Mouse (Mus musculus) limb, embryonic 14.5 days (tissue): ENCODE data around the gene Prtg. TPM values are rescaled to one million over a fixed set of nuclear protein-coding genes. Genes with fewer than 3 reads are reported as not detected.

Experiments used
- ATAC-seq: fragments of 200-750 bp; cut with Nextera tagmentation; 2 replicates; pipeline ENCODE4 v1.8.0; 2017; ENCODE audit warnings: low read depth, moderate number of reproducible peaks, moderate TSS enrichment; ENCODE audit not compliant: low FRiP score
- DNase-seq: peaks from one replicate; pipeline ENCODE4 v3.0.0-alpha.2; 2015; ENCODE audit warnings: low spot score
- H3K27ac ChIP-seq: fragments of 300-500 bp; sonication (generic); replicated peaks from 2 replicates; pipeline ENCODE4 v1.5.1; 2014; ENCODE audit warnings: low read depth, mild to moderate bottlenecking, low read length, moderate library complexity, mixed read lengths
- H3K27me3 ChIP-seq: fragments of 300-500 bp; sonication (generic); 2 replicates; pipeline ENCODE4 v1.6.1; 2014; ENCODE audit warnings: low read length, mixed read lengths; ENCODE audit not compliant: control insufficient read depth, insufficient read depth
- H3K36me3 ChIP-seq: fragments of 300-500 bp; sonication (generic); 2 replicates; pipeline ENCODE4 v1.6.1; 2014; ENCODE audit warnings: mild to moderate bottlenecking, low read length, moderate library complexity, mixed read lengths; ENCODE audit not compliant: control insufficient read depth, insufficient read depth
- H3K4me1 ChIP-seq: fragments of 300-500 bp; sonication (generic); 2 replicates; pipeline ENCODE4 v1.6.1; 2014; ENCODE audit warnings: antibody characterized with exemption, low read length, mixed read lengths; ENCODE audit not compliant: control insufficient read depth, insufficient read depth
- H3K4me2 ChIP-seq: fragments of 300-500 bp; sonication (generic); replicated peaks from 2 replicates; pipeline ENCODE4 v1.6.1; 2014; ENCODE audit warnings: low read depth, mild to moderate bottlenecking, low read length, moderate library complexity; ENCODE audit not compliant: severe bottlenecking
- H3K4me3 ChIP-seq: fragments of 300-500 bp; sonication (generic); replicated peaks from 2 replicates; pipeline ENCODE4 v1.5.1; 2014; ENCODE audit warnings: low read length
- H3K9ac ChIP-seq: fragments of 300-500 bp; sonication (generic); 2 replicates; pipeline ENCODE4 v1.6.1; 2014; ENCODE audit warnings: mild to moderate bottlenecking, low read depth, low read length, moderate library complexity; ENCODE audit not compliant: severe bottlenecking
- H3K9me3 ChIP-seq: fragments of 300-500 bp; sonication (generic); 2 replicates; pipeline ENCODE4 v1.6.1; 2016; ENCODE audit warnings: low read length; ENCODE audit not compliant: control insufficient read depth
- POLR2A ChIP-seq: fragments of 200-500 bp; IDR thresholded peaks from 2 replicates; pipeline ENCODE4 v1.8.0; 2012; ENCODE audit warnings: inconsistent platforms, mild to moderate bottlenecking, moderate library complexity, borderline replicate concordance; ENCODE audit not compliant: insufficient read depth, insufficient read length; ENCODE audit errors: extremely low read depth
- WGBS: fragments of 180-500 bp; shearing (Covaris S2); extraction: QIAGEN DNeasy Blood & Tissue Kit; methylation state at CpG from one replicate; pipeline ENCODE4 v1.1.7; 2014; 5-methylcytosine and 5-hydroxymethylcytosine counted together
- polyA plus RNA-seq, 2 experiments: library from polyadenylated mRNA; depleted of rRNA in 1 of 2; stranded (reverse) in 1 of 2; unstranded in 1 of 2; fragments of >200 nt; fragmentation: Nextera tagmentation in 1 of 2; extraction: Ambion mirVana in 1 of 2; gene quantifications; 2 replicates each; pipeline versions ENCODE4 v1.2.1 to v1.2.3; 2012 to 2014

The Prtg gene
- polyA plus RNA-seq, 2 experiments = 0.57 to 0.87 TPM

- H3K27me3 ChIP-seq = no peaks in the 10 kb centered on the region
- H3K36me3 ChIP-seq = no peaks in the 10 kb centered on the region
- no peak for TF ChIP-seq POLR2A
- no peak for DNase-seq
- no peaks in the 10 kb centered on the region for H3K9me3 ChIP-seq
- H3K4me1 ChIP-seq = no peaks in the 10 kb centered on the region
- H3K4me3 ChIP-seq = no peak overlapping the region
- WGBS = 84% methylated on average over 11 of the region's 11 CpGs
- no peak overlapping the region for H3K4me2 ChIP-seq
- H3K9ac ChIP-seq = no peak overlapping the region
- ATAC-seq = no peak
- no peak overlapping the region for H3K27ac ChIP-seq
These were observed 55.5 kb downstream of the Prtg start for GRCm38 (mm10) chr9:72862186-72862585.

GRCm38 (mm10) chr9:72862955-72863354, 56.3 kb downstream of the Prtg start:
- Histone ChIP-seq H3K4me3 (no peak overlapping the region), H3K4me1 (no peaks in the 10 kb centered on the region), H3K27ac (no peak overlapping the region), H3K9me3 (no peaks in the 10 kb centered on the region), H3K36me3 (no peaks in the 10 kb centered on the region), H3K27me3 (no peaks in the 10 kb centered on the region), H3K4me2 (no peak overlapping the region), H3K9ac (no peak overlapping the region)
- ATAC-seq (no peak), DNase-seq (no peak)
- WGBS = 92% methylated on average over 4 of the region's 4 CpGs
- no peak for TF ChIP-seq POLR2A

DNA sequence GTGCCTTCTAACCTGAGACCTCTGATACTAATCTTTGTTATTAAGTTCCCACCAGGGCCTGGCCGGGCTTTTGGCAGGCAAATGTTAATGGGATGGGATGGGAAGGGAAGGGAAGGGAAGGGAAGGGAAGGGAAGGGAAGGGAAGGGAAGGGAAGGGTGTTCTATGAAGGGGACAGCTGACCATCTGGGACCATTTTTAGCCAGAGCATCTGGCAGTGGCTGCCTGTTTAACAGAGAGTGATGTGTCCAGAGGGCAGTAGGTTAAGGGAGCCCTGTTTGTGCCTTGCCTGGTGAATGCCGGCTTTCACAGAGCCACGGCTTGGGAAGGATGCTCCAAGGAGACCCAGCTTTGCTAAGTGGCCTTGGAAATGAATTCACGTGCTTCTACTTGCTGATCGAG, 57.1 kb downstream of the Prtg start:
- Histone ChIP-seq H3K9me3 (no peaks in the 10 kb centered on the region), H3K36me3 (no peaks in the 10 kb centered on the region), H3K4me2 (no peak overlapping the region), H3K27ac (no peak overlapping the region), H3K9ac (no peak overlapping the region), H3K4me3 (no peak overlapping the region), H3K4me1 (no peaks in the 10 kb centered on the region), H3K27me3 (no peaks in the 10 kb centered on the region)
- WGBS = 31% methylated on average over 4 of the region's 5 CpGs
- TF ChIP-seq POLR2A = no peak
- ATAC-seq (no peak), DNase-seq (no peak)

DNA sequence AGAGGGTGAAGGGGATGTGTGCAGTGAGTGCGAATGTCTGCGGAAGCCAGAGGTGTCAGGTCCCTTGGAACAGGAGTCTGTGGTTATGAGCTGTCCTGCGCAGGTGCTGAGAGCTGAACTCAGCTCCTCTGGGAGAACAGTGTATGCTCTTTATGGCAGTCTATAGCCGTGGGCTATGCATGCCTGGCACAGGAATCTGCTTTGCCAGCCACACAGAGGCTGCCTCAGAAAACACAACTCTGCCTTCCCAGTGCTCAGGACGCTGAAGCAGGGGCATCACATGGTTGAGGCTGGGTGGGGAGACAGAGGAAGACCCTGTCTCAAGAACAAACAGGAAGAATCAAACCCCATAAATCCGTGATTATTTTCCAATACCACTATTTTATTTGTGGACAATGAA, 60.8 kb downstream of the Prtg start:
- ATAC-seq (no peak), DNase-seq (no peak)
- no peak for TF ChIP-seq POLR2A
- Histone ChIP-seq H3K27me3 (no peaks in the 10 kb centered on the region), H3K9me3 (no peaks in the 10 kb centered on the region), H3K36me3 (no peaks in the 10 kb centered on the region), H3K4me2 (no peak overlapping the region), H3K4me3 (no peak overlapping the region), H3K4me1 (peaks cover 9% of the 10 kb centered on the region), H3K9ac (no peak overlapping the region), H3K27ac (no peak overlapping the region)
- 74% methylated on average over 6 of the region's 6 CpGs for WGBS

GRCm38 (mm10) chr9:72868774-72869173, 62.1 kb downstream of the Prtg start:
- Histone ChIP-seq H3K4me3 (no peak overlapping the region), H3K9ac (no peak overlapping the region), H3K4me1 (peaks cover 9% of the 10 kb centered on the region), H3K27ac (no peak overlapping the region), H3K4me2 (no peak overlapping the region), H3K9me3 (no peaks in the 10 kb centered on the region), H3K36me3 (no peaks in the 10 kb centered on the region), H3K27me3 (no peaks in the 10 kb centered on the region)
- peak; percentile 42; the same call in 1 of the 2 replicates for ATAC-seq
- no peak for TF ChIP-seq POLR2A
- peak; percentile 56 for DNase-seq
- WGBS = 52% methylated on average over 2 of the region's 2 CpGs
